Mouse (Mus musculus) monocyte, adult 5-6 weeks (primary cell): ENCODE data around the gene Pygb. TPM values are rescaled to one million over a fixed set of nuclear protein-coding genes. Genes with fewer than 3 reads are reported as not detected.

Source experiments
- ATAC-seq: fragments of 153-309, 156-312 bp; replicated peaks from 2 replicates; pipeline ENCODE4 v1.8.0; 2017; ENCODE audit warnings: mild to moderate bottlenecking; ENCODE audit not compliant: low TSS enrichment, insufficient number of reproducible peaks, severe bottlenecking, poor library complexity, low FRiP score
- total RNA-seq: library from RNA; stranded (forward); fragments of 200-1000, 200-491, 200-594 nt; gene quantifications from 3 replicates; pipeline ENCODE4 v1.2.3, GENCODE M21; 2017

Pygb gene
- total RNA-seq, 1 experiment from 2014 or later = 25.0 TPM

DNA sequence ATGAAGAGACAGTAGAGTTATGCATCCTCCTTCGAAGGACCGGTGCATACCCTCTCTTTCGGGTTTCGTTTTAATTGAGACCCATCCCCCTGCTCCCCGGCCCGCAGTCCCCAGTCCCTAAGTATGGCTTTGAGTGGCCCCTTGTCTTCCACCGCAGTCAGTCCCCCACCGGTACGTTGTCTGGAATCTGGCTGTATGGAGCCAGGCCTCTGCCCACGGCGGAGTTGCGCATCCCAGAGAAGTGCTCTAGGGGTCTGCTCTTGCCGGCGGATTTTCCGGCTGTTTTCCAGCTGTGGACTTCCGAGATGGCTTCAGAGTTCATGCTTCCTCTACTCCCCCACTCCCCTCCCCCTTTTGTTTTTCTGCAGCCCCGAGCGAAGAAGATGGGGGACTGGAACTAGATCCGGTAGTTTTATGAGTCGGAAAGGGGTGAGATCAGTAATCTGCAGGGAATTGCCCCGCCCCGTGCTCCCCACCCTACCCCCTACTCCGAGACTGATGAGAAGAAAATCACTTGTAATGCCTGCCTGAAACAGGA lies 768 bp downstream of the Pygb start:
- no peak for ATAC-seq

DNA sequence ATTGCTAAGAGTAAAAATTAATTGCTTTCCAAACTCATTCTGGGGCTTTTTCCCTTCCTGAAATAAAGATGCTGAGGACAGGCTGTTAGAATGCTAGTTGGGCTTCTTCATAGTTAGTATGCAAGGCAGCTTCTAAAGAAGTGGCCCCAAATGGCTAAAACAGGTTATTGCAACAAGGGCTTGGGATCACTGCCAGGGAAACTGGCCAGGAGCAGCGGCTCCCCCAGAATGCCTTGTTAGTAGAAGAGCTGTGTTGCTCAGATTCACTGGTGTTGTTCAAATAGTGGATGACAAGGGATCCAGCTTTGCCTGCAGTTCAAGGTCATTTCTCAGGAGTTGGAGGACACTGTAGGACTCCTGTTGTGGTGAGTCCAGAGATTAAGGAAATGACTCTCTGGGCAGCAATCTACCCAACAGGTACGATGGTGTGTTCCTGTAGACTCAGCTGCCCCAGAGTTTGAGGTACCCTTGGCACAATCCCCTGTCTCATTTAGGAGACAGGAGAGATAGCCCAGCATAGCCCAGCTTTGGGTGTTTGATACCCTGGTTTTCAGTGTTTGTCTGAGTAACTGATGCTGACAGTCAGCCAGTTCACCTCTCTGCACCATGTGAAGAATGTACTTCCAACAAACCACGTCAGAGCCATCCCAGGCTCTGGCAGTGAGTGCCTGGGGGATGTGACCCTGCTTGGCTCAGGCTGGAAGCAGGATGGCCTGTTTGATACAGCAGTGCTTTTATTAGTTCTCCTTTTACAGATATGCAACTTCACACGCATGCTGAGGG lies 2.4 kb downstream of the Pygb start:
- ATAC-seq = no peak

DNA sequence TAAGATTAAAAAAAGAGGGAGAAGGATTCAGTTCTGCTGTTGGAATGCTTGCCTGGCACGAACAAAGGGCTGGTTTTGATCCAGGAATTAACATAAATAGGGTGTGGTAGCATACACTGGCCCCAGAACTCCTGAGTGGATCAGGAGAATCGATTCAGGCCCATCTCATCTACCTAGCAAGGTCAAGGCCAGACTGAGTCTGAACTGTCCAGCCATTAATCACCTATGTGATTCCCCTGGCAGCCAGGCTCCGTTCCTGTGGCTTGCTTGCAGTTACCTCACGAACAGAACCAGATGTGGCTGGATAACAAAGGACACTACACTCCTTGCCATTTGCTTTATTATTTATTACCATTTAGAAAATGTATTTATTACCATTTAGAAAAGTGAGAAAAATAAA lies 6.8 kb downstream of the Pygb start:
- ATAC-seq = no peak

DNA sequence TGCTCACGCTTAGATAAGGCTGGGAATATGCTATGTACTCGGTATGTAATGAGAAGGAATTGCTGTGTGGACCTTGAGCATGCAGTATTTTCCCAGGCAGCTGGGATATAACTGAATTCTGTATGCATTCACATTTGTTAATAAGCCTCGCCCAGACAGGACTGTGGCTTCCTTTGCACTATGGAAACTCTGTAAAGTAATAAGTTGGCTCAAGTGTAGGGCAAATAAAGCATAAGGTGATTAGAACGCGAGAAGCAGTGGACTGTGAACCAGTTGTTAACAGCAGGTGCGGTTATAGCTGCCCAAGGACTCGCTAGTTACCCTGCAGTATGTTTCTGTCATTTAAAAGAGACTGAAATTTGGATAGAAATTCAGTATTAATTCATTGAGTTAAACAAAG lies 11.5 kb downstream of the Pygb start:
- ATAC-seq = no peak

DNA sequence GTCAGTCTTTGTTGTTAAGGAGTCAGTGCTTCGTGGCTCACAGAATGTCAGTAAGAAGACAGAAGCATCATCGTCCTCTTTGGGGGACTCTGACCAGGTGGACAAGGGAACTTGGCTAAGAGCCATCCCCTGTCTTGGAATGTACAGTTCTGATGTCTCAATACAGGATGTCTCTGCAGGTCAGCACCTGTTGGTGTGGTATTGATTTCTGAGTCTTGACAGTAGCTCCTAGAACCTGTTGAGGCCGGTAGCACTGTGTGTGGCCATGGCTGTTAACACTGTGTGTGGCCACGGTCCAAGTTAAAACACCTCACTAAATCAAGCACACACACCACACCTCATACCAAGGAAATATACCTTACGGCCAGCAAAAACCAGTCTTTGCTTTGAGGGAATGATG lies 14.1 kb downstream of the Pygb start:
- no peak for ATAC-seq

DNA sequence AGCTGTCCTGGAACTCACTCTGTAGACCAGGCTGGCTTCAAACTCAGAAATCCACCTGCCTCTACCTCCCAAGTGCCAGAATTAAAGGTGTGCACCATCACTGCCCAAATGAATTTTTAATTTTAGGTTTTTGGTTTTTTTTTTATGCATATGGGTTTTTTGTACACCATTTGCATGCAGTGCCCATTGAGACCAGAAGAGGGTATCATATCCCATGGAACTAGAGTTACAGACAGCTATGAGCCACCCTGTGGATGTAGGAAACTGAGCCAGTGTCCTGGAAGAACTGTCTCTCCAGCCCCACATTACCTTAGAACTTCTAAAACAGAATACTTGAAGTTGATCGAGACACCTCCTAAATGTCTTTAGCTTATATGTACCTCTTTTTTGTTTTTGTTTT lies 16.5 kb downstream of the Pygb start:
- no peak for ATAC-seq

DNA sequence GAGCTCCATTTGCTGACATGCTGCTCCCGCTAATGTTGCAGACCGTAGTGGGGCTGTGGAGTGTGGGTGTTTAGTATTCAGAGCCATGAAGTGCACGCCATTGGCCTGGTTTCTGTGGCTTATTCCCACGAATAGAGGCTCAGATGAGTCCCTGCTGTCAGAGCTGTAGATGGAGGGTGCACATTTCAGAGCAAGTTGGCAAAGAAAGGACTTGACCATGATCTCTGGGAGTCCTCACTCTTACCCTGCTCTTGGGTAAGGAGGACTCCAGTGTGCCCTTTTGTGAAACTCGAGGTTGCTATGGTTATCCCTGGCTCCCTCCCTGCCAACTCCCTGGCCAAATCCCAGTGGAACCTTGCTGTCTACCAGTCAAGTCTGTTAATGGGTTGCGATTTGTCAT lies 21.8 kb downstream of the Pygb start:
- no peak for ATAC-seq

DNA sequence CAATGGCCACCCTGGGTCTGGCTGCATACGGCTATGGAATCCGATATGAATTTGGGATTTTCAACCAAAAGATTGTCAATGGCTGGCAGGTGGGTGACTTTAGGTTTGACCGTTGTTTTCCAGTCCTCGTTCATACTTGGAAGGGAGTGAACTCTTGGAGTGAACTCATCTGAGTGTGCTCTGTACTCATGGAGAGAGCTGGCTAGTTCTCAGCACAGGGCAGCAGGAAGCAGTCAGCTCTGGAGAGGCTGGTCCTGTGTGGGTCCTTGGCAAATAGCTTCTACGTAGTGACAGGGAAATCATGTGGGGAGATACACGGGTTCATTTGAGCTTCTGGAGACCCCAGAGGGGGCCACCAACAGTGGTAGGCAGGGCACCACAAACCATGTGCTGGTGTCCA lies 22.3 kb downstream of the Pygb start:
- no peak for ATAC-seq

DNA sequence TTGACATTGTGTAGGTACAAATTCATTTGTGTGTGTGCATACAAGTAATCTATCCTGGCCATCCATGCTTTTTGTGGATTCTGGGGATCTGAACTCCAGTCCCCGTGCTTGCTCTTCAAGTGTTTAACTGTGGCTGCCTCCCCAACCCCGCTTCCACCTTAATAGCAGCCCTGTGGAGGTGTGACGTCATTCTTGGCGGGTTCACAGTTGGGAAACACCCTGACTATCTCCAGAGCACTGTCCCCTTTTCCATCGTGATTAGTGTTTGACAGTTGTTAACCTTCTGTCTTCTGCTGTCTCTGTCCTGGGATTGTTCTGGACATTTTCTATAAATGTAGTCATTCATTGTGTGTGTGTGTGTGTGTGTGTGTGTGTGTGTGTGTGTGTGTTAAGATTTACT lies 24.1 kb downstream of the Pygb start:
- no peak for ATAC-seq

DNA sequence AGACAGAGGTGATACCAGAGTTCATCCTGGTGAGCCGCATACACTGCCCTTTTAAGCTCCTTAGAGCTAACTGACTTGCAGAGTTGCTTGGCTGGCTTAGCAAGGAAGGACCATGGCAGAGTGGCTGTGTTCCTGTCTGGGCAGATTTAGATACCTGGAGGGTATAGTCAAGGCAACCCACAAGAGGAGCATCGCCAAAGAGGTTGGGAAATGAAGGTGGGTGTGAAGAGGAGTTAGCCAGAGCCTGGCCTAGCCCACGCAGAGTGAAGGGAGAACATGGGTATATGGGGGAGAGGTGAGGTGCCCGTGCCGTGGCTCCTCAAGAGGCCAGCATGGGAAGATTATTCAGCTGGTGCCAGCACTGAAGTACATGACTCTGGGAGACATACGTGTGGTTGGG lies 26.3 kb downstream of the Pygb start:
- no peak for ATAC-seq

DNA sequence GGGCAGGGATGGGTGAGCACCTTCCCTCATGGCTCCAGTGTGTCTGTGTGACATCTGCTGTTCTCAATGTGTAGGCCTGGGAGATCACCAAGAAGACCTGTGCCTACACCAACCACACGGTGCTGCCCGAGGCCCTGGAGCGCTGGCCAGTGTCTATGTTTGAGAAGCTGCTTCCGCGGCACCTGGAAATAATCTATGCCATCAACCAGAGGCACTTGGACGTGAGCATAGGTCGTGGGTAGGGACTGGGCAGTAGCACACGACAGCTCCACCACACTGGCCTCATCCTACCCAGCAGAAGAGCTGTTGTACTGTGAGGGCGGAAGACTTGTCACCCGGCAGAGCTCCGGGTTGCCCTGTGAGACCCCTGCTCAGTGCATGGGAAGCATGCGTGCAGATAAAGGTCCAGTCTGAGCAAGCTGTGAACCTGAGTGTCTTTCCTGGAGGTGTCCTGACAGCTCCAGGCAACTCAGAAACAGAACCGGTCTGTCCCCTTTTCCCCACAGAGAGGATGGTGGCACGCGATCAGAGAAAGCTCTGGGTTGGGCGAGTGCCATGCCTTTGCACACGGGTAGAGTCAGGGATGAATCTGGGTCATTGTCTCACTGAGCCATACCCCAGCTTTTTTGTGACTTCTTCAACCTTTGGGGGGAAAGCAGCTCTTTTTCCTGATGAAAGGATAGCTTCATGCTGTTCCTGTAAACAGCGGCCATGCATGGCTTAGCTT lies 30.3 kb downstream of the Pygb start:
- ATAC-seq = no peak

DNA sequence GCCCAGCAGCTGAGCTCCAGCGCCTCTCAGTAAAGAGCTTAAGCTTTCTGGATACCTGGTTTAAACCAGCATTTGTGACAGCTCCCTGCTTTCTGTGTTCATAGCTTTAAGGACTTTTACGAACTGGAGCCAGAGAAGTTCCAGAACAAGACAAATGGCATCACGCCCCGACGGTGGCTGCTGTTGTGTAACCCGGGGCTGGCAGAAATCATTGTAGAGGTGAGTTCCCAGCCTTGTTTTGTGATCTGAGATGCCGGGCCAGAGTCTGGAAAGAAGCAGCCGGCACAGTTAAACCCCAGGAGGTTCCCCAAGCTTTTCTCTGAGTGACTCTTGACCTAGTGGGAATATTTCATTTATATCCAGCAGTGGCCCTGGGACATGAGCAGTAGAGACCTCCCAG lies 32.2 kb downstream of the Pygb start:
- ATAC-seq = no peak

DNA sequence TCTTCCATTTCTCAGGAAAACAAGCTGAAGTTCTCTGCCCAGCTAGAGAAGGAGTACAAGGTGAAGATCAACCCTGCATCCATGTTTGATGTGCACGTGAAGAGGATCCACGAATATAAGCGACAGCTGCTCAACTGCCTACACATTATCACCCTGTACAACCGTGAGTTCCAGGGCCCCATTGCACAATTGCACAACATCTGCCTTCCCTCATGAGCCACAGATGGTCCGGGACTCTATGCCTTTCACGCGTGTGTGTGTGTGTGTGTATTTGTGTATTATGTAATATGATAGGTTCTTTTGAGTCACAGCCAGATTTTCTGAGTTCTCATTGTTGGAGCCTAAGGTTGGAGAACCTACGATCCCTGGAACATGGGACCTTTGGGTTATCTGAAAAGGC lies 34.2 kb downstream of the Pygb start:
- no peak for ATAC-seq

DNA sequence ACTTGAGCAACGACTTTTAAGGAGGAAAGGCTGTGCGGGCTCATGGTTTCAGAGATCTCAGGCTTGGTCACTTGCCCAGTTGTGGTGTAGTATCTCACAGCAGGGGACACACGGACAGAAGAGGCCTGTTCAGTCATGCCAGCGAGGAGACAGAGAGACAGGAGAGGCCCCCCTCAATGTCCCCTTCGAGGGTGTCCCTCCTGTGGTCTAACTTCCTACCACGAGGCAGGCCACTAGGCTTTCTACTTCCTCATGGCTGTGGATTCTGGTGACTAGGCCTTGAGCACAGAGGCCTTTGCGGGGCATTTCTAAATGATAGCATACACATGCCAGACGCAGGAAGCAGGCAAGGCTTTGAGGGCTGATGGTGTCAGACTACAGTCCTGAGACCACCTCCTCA lies 36.5 kb downstream of the Pygb start:
- ATAC-seq = no peak

DNA sequence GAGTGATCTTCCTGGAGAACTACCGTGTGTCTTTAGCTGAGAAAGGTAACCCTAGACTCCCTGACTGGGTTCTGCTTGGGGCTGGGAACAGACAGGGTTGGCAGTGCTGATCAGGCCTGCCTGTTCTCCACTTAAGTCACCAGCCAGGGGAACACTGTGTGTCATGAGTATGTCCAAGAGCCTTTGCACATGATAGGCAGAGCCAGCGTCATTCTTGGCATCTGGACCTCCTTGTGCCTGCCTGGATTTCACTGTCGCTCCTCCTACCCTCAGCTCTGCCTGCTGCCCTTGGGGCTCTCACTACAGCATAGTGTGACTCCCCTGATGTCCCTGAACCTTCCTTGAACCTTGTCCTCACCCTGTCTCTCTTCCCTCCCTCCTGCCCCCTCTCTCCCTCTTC lies 39.9 kb downstream of the Pygb start:
- ATAC-seq = no peak

DNA sequence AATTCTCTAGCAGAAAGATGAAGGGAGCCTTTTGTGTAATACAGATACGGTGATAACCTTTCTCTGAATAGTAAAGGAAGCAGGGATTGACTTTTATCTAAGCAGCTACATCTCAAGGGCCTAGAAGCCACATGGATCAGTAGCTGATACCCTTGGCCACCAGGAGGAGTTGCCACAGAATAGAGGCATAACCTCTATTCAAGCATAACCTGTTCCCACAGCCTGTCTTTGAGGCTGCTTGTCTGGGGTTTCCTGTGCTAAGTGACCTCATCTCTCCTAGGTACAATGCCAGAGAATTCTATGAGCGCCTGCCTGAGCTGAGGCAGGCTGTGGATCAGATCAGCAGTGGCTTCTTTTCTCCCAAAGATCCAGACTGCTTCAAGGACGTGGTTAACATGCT lies 41.6 kb downstream of the Pygb start:
- ATAC-seq = no peak

DNA sequence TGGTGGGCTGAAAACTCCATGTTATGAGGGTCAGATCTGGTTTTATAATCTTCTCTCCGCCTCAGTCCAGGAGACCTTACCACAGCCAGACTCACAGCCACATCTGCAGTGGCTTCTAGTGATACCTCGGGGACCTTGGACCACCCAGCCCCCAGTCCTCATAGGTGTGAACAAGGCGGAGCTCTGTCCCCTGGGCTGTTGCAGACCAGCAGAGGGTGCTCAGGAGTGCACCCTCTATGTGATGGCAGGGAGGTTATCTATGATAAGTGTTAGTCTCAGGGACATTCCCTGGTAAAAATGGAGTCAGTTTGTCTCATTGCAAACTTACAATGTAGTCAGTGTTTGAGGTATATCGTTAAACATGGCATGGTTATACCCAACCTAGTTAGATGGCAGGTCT lies 42.1 kb downstream of the Pygb start:
- no peak for ATAC-seq

DNA sequence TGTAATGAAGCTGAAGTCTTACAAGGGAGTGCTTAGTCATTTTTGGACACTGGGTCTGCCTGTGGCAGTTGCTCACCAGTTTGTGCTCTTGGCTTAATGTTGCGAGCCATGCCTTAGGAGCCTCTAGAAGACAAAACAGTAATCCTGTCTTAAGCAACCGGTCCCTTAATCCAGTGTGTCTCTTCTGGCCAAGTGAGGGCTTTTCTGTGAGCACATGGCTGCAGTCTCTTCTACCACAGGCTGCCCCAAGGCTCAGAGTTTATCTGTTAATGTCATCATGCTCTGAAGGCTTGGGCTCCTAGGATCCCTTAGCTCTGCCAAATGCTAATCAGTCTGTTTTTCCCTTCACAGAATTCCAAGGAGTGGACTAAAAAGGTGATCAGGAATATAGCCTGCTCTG lies 43.5 kb downstream of the Pygb start:
- ATAC-seq = no peak

DNA sequence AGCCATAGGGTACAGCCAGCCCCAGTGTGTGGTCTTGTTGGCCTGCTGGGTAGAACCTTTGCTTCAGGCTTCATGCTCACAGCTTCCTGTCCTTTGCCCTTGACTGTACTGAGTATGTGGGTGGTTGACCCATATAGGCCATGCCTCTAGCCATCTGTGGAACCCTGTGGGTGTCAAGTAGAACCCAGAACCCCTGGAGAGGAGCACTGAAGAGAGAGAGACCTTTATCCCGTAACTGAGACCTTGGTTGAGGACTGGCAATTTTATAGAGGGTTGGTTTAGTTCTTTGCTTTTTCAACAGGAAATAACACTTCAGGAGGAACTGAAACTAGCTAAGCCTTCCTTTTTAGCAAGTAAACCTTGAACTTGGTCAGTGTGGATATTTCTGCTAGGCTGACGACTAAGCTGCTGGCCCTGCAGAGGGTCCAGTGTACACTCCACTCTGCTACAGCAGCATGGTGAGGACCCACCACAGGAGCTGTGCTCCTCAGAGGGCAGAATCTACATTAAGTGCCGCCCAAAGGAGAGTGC lies 44.4 kb downstream of the Pygb start:
- peak; percentile 30 for ATAC-seq

DNA sequence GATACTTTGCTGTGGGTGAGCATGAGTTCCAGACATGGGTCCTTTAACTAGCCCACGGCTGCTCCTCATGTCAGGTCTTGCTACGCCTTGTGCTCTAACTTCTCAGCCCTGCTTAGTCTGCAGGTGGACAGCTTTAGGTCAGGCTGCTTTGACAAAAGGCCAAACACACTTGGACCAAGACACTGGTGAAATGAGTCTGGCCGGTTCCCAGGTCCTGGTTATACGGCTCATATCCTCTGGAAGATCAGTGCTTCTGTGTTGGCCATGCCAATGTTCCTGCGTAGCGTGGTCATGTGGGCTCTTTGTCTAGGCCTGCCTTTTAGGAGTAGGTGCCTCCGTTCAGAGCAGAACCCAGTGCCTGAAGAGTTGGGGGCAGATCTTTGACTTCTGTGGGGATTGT lies 45.5 kb downstream of the Pygb start:
- ATAC-seq = no peak
